In genomic region chr7:109680879-109681278, GRCm38 (mm10) we compare ENCODE assay signal across 23 mouse cellular contexts. TPM values are rescaled to one million over a fixed set of nuclear protein-coding genes. Genes with fewer than 3 reads are reported as not detected.
"Had no signal": no experiment of that assay in that cellular context is flagged by ENCODE, and none has a peak within 500 bp of the region (broad histone marks: within the 10 kb centered on the region; RNA-seq: fewer than 3 reads in every experiment).

No protein-coding gene starts in this region.

- H3K27me3 ChIP-seq: midbrain, embryonic 12.5 days; neural tube, embryonic 13.5 days; neural tube, embryonic 15.5 days had no signal

- H3K9ac ChIP-seq: lung, embryonic 14.5 days; midbrain, embryonic 12.5 days; neural tube, embryonic 13.5 days; neural tube, embryonic 15.5 days had no signal

- H3K4me3 ChIP-seq: midbrain, embryonic 10.5 days; midbrain, embryonic 12.5 days; myocyte; neural tube, embryonic 13.5 days; neural tube, embryonic 15.5 days had no signal

- H3K4me1 ChIP-seq: midbrain, embryonic 12.5 days; neural tube, embryonic 13.5 days; neural tube, embryonic 15.5 days had no signal

- H3K36me3 ChIP-seq: midbrain, embryonic 10.5 days; midbrain, embryonic 12.5 days; neural tube, embryonic 13.5 days; neural tube, embryonic 15.5 days had no signal

- H3K27ac ChIP-seq: midbrain, embryonic 10.5 days; midbrain, embryonic 12.5 days; neural tube, embryonic 13.5 days; neural tube, embryonic 15.5 days had no signal

- DNase-seq: lung, adult 18-20 months; lung, embryonic 14.5 days; lung, postnatal 10 days; lung, postnatal 4 days; midbrain, embryonic 14.5 days; retina, postnatal 1 day; right cerebral cortex, adult 18-20 months; right cerebral cortex, postnatal 25 days; right cerebral cortex, postnatal 4 days; spleen, adult 18-20 months; thymus, adult 18-20 months; thymus, postnatal 14 days; thymus, postnatal 36 days had no signal

- H3K9me3 ChIP-seq: midbrain, embryonic 10.5 days; midbrain, embryonic 12.5 days; neural tube, embryonic 13.5 days; neural tube, embryonic 15.5 days had no signal

RNA-seq across cellular contexts. Expression of gene BC051019, which starts 42.8 kb away (rescaled TPM):
- total RNA-seq: megakaryocyte, adult 5-6 weeks; megakaryocyte-erythroid progenitor cell, adult 5-6 weeks had no signal
- polyA plus RNA-seq: lung, embryonic 14.5 days; midbrain, embryonic 12.5 days; midbrain, embryonic 14.5 days; neural tube, embryonic 15.5 days; small intestine, adult 2 months had no signal

RNA-seq across cellular contexts. Expression of gene Ascl3, which starts 50.6 kb away (rescaled TPM):
- total RNA-seq: megakaryocyte-erythroid progenitor cell, adult 5-6 weeks had no signal
- polyA plus RNA-seq: lung, embryonic 14.5 days; midbrain, embryonic 10.5 days; midbrain, embryonic 12.5 days; midbrain, embryonic 14.5 days; neural tube, embryonic 11.5 days; stomach, embryonic 14.5 days had no signal
